Mouse (Mus musculus) MN1 (cell line): ENCODE data around the gene Ppfia4.
A peak's percentile ranks its signal among the peaks of the same experiment; 100 is the strongest.

Experiments
- DNase-seq: peaks from one replicate; pipeline ENCODE4 v3.0.0-alpha.2; 2016; ENCODE audit warnings: low spot score

Ppfia4 gene

DNA sequence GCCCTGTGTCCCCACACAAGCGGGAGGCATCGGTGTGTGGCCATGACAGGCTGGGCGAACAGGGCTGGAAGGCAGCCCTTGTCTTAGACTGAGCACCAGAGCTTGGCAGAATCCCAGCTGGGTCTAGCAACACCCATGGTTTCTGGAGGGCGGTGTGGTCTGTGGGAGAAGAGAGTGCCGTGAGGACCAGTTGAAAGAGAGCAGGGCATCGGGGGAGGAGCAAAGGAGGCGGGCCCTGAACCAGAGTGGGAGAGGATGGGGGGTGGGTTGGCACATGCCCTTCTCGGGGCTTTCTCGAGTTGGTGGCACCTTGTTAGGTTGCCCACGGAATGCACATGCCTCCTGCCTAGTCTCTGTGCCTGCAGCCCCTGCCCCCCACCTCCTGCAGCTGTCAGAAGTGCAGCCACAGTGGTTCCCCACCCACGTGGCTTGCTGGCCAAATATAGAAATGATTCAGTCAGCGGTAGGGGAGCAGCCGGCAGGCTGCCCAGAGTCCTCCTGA, at the start of gene Ppfia4:
Gene Ppfia4, minus strand, starts transcription at position 159 of the 502 bp plus-strand sequence.
- DNase-seq, result peak; percentile 85

DNA sequence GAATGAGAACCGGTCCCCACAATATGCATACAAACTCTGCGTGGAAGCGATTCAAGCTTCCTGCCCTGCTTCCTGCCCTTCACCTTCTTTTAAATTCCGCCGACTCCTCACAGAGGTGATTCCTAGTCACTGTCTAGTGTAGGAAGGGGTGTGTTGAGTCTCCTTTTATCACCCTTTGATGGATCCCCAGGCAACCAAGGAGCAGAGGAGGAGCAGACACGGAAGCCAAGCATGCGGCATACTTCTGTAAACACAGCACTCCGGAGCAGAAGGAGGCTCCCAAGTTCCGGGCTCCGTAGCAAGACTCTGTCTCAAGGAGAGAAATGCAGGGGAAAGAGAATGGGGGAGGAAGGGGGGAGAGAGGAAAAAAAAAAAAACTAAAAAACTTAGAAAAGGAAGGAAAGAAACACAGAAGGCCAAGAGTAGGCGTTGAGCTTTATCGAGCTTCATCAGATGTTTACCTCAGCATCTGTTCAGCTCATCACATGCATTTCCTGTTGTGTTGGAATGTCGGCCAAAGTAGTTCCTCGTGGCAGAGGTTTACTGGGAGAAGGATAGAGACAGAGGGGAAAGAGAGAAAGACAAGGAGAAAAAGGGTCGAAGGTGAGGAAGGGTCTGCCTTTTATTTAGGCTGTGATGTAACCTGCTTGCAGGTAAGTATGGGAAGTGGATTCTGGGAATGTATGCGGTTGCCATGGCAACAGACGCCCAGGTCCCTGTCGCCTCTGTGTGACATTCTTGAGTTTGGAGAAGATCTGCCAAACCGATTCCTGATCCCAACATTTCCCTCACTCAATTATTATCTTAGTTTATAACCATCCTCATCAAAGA, 49.3 kb upstream of the Ppfia4 start:
- DNase-seq, result peak; percentile 27

DNA sequence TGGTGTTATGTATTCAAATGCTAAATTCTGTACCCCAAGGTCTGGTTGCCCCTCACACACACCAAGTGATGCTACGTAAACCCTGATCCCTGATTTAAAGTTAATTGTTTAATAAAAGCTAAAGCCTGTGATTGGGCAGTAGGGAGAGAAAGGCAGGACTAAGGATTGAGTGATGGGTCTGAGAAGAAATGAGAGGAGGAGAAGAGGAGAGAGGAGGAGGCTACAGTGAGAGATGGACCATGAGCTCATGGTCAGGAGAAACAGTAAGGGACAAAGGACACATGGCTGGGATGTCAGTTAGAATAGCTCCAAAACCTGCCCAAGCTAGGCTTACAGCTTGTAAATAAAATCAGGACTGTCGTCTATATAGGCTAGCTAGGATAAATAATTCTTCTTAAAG, 48.3 kb upstream of the Ppfia4 start:
- DNase-seq, result peak; percentile 41

DNA sequence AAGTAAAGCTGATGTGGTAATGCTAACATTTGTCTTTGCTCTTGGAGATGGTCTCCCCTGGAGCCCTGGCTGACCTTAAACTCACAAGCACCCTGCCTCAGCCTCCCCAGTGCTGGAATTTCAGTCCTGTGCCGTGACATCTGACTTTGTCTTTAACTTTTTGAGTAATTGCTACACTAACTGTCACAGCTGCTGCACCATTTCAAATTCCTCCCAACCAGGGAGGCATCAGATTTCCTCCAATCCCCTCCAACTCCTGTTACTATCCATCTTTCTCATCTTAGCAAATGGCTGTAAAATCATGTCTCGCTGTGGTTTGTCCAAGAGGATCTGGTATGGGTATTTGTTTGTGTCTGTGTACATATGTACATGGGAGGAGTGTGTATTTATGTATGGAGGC, 41.4 kb upstream of the Ppfia4 start:
- no peak for DNase-seq

DNA sequence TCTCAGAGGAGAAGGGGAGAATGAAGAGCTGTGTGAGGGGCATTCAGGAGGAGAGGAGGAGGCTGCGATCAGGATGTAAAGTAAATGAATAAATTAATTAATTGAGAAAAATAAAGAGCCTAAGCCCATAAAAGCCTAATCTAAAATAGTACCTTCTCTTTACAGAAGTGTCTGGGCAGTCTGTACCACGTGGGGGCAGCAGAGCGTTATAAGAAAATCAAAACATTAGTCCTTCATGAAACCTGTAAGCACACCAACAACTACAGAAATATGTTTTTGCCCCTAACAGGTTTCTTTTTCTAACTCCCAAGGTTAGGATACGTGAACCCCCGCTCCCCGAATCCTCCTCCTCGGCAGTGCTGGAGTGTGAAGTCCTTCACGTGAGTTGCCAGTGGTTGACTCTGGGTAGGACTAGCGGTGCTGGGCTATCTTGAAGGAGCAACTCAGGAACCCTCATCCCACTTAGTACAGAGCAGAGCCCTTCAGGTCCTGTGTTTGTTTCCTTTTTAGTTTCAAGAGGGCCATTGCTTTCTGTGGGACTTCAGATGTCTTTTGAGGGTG, 36.1 kb upstream of the Ppfia4 start:
- DNase-seq, result peak; percentile 66

DNA sequence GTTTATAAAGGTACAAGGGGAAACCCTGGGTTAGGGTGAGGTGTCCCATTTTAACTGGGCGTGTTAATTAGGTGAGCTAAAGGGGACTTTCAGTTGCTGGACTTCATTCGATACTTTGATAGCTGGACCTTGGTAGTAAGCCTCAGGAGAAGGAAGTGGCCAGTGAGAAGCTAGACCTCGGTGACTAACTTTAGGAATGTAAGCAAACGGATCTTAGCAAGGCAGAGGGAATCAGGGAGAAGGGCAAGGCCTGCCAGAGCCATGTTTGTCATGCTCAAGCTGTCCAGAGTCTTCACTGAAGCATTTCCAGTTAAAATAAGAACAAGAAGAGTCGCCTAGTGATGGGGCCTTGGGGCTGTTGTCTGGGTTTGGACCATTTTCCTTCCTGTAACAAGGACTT, 32.8 kb upstream of the Ppfia4 start:
- DNase-seq, result no peak

DNA sequence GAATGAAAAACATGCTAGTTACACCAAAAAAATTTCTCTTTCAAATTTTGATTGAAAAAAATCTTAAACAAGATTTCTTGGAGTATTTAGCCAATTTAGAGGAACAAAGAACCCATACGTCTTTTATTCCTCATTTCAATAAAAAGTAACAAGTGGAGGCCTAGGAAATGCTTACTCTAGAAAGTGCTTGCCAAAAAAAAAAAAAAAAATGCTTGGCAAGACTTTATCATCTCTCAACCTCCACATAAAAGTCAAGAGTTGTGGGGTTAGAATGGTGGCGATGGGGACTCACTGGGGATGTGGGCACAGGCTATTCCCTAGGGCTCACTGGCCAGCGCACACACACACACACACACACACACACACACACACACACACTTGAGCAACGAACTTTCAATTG, 30.5 kb upstream of the Ppfia4 start:
- no peak for DNase-seq

DNA sequence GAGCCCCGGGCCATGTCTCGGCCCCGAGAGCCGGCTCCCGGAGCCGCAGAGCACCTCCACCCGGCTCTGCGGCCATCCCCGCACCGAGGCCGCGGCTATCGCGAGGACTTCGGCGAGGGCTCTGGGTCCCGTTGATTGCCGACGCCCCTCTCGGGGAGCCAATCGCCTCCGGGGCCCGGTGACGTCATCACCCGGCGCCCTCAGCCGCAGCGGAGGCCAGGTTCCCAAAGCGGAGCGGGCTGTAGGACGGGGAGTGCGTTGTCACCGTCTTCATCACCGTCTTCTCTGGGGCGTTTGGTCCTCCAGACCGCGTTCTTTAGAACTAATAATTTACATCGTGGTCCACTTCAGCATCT, 29.1 kb upstream of the Ppfia4 start, which contains the start of gene Tmem183a:
Gene Tmem183a, minus strand, starts transcription at position 123 of the 356 bp plus-strand sequence.
- DNase-seq, result peak; percentile 97

DNA sequence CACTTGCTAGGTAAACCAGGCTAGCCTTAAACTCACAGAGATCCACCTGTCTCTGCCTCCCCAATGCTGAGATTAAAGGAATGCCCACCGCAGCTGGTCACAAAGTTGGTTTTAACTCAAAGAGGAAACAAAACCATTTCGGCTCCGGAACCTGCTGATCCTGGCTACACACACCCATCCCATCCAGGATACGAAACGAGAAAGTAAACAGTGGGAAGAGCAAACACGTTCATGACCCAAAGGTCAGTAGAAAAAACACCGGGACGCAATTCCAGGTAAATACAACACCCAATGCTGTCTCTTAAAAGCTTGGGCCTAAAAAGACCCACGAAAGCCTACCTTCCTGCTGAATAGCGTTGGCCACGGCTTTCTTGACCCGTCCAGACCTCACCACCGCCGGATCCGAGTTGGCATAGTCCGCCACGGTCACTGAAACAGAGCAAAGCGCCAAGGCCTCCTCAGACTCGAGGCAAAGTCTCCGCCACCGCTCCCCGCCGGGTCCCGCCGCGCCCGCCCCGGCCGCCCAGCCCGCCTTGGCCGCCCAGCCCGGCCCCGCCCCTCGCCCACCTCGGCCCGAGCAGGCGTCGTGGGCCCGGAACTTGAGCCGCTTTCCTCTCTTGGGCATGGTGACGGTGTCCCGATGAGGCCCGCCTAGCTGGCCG, 28.6 kb upstream of the Ppfia4 start:
- DNase-seq, result no peak

DNA sequence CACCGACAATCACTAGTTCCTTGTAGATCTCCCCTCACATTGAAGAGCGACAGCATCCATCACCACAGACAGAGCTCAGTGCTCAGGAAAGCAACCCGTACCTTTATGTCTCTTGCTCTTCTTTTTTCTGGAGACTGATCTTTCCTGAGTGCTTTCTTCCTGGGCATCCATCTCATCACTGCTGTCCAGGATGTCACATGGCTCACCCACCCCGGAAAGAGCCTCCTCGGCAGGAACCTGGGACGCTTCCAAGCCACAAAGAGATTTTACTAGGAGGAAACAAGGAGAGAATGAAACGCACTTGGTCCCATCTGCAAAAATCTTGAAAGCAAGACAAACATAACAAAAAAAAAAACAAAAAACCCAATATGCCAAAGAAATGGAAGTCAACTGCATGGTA, 27.9 kb upstream of the Ppfia4 start:
- peak; percentile 42 for DNase-seq

DNA sequence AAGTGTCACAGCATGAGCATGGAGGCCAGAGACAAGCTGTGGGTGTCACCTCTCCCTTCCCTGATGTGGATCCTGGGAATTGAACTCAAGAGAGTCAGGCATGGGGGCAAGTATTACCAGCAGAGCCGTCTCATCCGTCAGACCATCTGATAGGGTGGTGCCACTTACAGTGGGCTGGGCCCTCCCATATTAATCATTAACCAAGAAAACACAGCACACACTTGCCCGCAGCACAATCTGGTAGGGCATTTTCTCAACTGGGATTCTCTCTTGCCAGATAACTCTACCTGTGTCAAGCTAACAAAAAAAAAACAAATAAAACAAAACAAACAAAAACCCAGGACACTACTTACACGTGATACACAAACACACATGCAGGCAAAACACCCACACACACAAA, 24.7 kb upstream of the Ppfia4 start:
- DNase-seq, result no peak

DNA sequence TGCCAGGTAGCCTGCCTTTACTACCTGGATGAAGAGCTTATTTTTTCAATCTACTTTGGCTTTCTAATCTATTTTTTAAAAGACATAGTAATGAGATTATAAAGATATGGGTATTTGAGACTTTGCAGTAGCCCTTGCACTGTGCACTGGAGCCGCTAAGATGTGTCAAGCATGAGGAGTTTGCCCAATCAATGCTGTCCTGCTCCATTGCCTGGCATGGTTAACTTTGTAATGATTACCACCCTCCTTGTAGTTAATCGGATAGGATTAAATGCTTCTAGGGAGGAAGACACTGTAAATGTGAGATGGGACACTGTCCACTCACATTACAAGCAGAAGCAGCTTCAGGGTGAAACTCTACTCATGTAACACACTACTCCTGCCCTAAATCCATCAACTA, 20.6 kb upstream of the Ppfia4 start:
- DNase-seq, result no peak

DNA sequence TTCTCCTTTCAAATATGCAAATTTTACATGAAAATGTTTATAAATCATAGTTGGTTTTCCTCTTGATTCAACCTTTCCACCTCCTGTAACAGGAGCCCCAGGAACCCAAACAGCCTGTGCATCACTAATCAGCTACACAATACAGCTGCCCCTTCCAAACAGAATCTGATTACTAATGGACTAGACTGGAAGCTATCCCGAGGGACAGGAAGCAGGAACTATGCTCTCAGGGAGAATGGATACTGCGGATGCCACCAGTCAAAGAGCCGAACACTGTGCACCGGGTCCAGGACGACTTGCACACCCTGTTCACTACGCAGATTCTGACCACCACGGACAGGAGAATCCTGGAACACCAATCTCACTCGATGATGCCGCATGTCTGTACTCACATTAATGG, 15.1 kb upstream of the Ppfia4 start:
- DNase-seq, result peak; percentile 56

DNA sequence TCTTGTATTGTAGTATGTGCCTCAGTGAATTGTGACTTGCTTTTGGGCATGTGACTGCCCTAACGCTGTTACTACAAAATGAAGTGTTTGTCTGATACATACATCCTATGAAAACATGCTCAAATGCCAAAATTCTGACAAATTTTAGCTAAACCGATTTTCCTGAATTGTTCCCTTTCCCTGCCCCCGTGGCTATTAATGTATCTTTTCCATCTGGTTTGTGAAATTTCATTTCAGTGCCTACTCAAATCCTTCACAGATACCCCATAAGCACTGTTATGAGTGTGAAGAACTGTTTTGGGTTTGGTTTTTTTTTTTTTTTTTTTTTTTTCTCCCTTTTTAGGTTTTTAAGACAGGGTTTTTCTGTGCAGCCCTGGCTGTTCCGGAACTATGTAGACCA, 12.3 kb upstream of the Ppfia4 start:
- no peak for DNase-seq

DNA sequence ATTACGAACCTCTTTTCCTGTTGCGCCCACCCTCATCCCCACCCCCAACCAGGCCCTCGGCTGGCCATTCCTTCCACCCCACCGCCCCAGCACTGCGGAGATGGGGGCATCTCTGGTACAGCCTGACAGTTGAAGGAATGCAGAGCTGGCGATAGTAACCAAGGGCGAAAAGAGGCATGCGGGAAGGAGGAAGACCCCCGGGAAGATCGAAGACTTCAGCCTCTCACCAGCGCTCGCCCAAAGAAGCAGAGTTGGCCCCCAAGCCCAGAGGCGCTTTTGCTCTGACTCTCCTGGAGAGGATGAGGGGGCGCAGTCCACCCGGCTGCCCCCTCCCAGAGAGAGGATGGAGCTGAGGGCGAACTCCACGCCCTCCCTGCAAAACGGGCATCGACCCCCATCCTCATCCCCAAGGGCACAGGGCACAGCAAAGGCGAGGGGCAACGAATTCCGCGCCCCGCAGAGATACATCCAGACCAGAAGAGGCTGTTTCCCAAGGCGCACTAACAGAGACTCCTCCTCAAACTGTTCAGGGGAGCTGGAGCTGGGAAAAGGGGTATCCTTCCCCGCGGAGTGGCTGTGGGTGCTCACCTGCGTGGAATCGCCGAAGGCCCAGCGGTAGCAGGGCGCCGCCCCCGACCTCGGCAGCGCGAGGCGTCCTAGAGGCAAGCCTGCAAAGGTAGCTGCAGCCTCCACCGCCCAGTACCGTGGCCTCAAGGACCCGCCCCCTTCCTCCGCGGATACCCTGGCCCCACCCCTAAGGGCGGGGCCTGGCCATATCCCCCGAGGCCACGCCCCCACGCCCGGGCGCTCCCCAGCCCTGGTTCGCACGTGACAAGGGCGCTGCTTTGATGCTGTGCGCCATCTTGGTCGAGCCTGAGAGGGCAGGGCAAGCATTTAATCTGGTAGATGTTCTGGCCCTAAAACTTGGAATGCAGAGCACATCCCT, 11.6 kb upstream of the Ppfia4 start:
- DNase-seq, result no peak

DNA sequence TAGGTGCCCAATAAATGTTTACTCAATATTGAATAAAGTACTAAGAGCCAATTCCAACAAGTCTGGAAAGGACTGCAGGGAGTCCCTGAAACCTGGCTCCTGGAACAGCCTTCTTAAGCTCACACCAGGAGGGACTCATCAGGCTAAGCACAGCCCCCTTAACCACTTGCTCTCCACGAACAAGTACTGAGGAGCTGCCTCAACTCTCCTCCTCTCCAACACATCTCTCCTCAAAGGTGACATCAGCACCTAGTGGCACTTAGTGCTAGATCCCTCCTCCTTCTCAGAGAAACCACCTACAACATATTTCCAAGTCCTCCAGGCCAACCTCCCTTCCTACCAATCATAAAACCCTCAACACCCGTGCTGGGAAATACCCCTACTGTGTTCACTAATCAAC, 10.8 kb upstream of the Ppfia4 start:
- DNase-seq, result no peak

DNA sequence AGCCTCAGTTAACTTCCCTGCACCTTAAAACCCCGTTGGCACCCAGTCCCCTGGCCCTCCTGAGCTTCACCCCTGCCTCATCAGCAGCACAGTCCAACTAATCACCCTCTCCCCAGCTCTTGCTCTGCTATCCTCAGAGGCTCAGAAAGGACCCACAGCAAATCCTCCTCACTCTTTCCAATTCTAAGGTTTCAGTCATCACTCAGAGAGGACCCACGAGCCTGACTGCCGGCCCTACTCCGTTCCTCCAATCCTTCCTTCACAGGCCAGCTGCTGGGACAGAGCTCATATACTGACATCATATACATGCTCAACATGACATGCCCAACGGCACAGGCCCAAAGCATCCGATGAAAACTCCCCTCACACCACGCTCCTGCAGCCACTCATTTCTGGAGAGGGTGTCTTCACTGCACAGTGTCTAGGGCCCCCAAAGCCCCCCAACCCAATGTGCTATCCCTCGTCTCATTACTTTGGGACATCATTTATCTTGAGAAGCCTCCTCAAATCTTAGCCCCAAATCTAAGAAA, 10.1 kb upstream of the Ppfia4 start:
- no peak for DNase-seq

DNA sequence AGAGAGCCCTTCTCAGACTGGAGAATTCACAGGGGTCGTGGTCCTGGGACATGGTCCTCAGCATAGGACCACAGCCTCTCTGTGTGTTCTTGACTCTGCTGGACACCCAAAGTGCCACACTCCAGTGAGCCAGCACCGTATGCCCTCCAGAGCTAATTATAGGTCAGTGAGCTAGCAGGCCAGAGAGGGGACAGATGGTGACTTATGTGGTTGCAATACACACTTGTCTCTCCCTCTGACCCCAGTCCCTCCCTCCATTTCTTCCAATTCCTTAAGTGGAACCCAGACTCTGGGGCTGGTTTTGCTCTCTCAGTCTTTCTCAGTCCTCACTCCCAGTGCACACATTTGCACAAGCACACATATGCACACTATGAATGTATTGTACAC, 9.5 kb upstream of the Ppfia4 start:
- DNase-seq, result no peak

DNA sequence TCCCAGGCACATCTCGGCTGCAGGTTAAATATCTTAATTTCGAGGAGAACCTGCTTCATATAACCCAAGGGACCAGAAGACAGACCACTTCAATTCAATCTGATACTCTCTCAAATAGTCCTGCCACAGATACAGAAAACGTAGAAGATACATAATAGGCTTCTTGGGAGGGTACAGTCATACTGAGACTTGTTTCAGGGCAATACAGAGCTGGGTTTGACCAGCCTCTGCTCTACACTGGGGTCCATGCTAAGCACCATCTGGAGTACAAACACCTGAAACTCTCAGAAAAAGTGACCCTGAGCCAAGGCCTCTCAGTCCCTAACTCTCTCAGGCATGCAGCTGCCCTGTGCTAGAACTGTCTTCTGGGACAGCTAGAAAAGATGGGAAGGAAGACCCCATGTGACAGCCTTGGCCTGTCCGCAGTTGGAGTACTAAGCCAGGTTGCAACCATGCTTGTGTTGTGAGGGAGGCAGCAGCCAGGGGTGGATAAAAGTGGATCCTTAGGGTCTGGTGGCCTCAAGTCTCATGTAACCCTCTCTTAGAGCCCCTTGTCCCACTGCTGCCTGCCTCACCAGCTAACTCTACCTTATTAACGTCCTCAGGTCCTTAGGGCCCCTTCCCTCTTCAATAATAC, 9.0 kb upstream of the Ppfia4 start:
- DNase-seq, result no peak

DNA sequence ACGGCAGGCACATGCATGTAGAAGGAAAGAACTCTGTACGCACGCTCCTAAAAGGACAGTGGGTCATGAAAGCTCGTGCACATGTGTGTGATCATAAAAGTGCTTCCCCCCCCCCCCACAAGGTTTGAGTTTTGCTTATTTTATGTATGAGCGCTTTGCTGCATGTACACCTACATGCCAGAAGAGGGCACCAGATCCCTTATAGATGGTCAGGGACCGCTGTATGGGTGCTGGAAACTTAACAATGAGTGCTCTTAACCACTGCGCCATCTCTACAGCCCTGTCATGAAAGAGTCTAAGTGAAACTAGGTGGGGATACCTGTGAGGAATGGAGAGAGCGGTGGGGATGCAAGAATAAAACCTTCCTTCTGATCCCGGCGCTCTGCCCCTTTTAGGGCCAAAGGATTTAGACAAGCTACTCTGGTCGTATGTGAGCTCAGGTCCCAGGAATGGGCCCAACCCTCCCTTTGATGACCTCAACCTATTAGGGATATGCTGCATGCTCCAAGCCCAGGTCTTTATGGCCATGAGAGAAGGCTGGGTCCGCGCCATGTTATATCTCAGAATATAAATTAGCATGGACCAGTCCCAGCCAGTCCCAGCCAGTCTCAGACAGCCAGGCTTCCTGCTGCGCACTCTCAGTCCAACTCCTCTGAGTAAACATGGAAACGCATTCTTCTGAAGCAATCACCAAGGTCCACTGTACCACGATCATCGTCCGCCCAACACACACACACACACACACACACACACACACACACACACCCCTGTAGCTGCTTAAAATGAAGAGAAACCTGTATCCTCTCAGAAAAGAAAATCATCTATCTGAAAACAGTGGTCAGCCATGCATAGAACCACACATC, 7.3 kb upstream of the Ppfia4 start:
- DNase-seq, result no peak
